Mouse (Mus musculus): ENCODE results near the gene Runx3. TPM values are rescaled to one million over a fixed set of nuclear protein-coding genes. Genes with fewer than 3 reads are reported as not detected.

The Runx3 gene
- under 1 TPM; 0.26 to 0.32 TPM for total RNA-seq (2021)

DNA sequence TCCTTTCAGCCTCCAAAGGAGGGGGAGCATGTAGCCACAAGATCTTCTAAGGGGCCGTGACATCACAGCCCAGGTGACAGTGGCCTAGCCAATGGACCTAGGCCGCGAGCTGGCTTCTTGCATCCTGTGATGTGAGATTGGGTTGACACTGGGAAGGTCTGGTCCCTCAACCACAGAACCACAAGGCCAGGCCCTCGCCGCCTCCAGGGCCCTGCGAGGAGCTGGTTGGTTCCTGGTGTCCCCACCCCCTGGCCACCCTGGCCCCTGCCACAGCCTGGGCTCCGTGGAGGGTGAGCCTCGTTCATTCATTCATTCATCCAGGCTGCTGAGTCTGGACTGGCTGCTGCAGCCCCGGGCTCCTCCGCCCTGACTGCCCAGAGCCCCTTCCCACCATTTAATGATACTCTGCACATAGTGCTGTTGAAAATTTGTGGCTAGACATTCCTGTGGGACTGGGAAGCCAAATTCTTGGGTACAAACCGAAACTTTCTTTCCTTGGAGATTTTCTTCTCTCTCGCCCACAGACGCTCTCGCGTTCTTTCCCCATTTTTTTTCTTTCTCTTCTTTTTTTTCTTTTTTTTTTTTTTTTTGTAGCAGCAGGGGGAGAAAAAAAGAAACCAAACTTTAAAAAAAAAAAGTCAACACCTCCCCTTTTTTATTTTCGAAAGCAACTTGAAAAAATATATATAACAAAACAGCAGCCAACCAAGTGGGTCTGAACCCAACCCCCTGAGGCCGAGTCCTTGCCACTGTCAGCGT is at the start of gene Runx3:
Gene Runx3 (plus strand): TSS at position 311 of the 759 bp plus-strand sequence.
- DNase-seq: no peak
- intact Hi-C loops (cut with DNase I): no loop called here

DNA sequence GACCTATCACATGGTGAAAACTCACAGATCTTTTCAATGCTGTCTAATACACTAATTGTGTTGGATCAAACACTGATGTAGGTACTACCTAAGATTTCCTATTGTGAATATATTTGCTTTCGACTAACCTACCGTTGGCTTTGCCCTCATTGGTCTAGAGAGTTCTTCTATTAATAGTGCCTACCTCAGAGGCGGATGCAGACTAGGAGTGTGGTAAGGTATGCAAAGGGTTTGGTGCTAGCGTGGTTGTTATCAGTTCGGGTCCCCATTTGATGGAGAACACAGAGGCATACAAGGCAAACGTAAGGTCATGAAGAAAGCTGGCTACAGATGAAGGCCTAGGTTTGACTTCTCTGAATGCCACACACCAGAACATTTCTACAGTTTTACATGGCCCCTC is 47.8 kb upstream of the Runx3 start:
- intact Hi-C loops (cut with DNase I): no loop called here
- DNase-seq: no peak

DNA sequence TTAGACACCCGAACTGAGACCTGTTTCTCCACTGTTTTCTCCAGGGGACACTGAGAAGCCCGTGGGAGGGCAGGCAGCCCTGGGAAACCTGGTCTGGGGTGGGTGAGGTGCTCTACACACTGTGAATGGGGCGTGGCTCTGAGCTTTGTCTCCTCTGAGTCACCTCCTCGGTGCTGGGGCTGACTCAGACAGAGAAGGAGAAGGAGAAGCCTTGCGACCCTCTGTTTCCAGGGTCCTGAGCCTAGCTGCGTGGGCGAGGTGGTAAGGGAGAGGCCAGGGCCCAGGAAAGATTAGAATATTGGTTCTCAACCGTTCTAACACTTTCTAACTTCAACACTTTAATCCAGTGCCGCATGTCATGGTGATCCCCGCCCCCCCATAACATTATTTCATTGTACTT is 46.9 kb upstream of the Runx3 start:
- no peak for DNase-seq
- intact Hi-C loops (cut with DNase I): no loop called here

DNA sequence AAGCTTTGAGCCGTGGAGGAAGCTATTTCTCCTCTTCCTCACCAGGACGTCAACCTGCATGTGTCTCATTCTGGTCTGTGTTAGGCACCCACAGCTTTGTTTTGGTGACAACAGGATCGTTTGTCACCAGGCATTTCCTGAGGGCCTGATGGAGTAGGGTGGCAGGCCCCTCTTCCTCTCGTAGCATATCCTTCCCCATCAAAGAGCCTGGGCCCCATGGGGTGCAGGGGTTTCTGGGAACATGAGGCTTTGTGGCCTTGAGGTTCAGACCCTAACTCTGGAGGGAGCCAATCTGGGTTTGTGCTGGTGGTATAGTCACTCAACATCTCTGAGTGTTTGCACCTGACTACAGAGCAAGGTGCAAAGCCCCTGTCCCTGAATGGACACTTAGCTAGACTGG is 45.8 kb upstream of the Runx3 start:
- intact Hi-C loops (cut with DNase I): no loop called here
- no peak for DNase-seq

DNA sequence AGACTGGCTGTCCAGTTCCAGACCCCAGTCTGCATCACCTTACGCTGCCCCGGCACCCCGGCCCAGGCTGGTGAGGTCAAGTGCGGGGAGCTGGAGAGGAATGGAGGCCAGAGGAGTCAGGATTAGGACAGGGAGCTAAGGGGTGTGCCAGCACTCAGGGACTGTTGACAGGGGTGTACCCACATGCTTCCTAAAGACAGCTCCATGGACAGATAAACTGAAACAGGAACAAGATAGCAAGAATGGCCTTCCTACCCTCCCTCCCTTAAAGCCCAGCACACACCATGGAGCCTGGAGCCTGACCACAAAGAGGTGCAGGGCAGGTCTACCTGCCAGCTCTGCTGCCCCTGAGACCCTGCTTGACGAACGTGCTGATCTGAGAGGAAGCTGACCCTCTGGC is 45.1 kb upstream of the Runx3 start:
- DNase-seq: no peak
- intact Hi-C loops (cut with DNase I): no loop called here

DNA sequence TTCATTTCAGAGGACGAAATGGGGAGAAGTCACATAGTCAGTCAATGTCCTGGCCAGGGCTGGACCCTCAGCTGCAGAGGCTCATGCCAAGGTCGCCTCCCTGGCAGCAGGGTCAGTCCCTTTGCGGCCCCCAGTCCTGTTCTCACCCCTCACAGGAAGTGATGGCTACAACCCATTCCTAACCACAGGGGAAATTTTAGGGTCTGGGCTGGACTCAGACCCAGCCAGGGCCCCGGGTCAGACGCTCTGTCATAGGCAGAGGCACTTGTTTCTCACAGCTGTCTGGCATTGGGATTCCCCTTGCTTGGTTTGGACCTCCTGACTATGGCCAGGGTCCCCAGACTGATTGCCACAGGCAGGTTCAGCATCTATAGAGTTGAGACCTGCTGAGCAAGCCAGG is 43.8 kb upstream of the Runx3 start:
- intact Hi-C loops (cut with DNase I): no loop called here
- no peak for DNase-seq

DNA sequence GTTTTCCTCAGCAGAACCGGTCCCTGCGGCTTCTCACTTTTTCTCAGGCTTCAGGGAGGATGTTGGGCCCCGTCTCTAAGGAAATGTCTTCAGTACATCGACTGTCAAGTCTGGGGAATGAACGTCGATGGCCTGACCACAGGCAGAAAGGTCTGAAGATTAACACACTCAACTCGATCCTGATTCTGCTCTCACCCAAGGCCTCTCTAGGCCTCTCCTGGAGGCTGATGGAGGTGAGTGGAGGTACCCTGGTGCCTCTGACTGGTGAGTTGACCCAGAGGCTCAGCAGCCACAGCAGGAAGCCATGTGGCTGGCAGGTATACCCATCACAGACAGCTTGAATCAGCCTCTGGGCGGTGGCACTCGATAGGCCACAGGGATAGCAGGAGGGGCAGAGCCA is 43.3 kb upstream of the Runx3 start:
- intact Hi-C loops (cut with DNase I): no loop called here
- no peak for DNase-seq

DNA sequence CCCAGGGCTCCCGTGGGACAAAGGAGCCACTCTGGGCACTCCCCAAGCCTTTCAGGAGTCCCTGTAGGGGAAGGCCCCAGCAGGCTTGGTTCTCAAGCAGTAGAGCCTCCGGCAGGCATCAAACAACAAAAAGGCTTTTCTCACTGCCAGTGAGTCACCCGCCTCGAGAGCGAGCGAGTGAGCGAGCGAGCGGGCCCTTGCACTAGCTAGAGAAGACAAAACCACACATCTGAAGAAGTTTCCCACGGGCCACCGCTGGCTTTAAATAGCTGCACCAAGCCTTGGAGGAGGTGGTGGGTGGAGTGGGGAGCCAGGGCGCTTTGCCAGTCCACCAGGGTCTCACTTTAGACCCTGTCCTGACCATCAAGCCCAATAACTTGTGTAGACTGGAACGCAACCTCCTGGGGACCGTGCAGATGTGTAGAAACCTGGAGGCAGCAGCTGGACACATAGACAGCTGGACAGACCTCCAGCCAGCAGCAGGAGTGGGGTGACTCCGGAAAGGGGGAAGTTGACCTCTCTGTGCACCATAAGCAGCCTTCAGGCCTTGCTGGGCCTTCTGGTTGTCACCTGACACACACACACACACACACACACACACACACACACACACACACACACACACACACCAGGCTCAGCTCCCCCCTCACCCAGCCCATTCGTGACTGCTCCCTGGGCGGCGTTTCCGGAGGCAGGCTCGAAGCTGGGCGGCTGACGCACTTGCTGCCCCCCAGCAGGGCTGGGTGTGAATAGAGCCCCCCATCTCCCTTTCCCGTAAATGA is 40.4 kb upstream of the Runx3 start:
- peak in 1 of 2 experiments; percentile 23 for DNase-seq
- intact Hi-C loops (cut with DNase I): no loop called here

DNA sequence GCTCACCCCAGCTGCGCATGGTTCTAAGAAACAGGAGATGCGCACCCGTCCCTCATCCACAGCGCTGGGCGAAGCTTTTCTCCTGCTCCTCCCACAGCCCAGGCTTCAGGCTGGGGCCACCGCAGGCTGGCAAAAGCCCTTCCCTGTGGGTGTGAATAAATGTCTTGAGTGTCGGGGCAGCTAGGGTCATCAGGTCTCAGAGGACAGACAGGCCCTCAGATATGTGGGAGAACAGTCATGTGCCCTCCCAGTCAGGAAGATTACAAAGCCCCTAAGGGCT is 39.9 kb upstream of the Runx3 start:
- DNase-seq: no peak
- intact Hi-C loops (cut with DNase I): no loop called here

DNA sequence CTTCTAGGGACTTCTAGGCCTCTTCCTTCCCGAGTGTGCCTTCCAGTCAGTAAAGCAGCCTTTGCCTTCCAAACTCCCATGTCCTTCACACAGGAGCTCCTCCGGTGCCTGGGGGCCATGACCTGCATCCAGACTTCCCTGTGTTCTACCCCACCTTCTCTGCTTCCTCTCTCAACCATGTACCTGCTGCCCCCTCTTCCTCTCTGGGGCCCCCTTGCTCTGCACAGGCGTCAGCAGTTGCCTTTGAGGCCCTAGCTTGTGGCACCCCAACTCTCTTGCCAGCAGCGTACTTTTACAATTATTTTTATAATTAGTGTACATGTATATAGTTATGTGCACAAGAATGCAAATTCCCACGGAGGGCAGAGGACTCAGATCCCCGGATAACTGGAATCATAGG is 37.4 kb upstream of the Runx3 start:
- DNase-seq: no peak
- intact Hi-C loops (cut with DNase I): no loop called here

DNA sequence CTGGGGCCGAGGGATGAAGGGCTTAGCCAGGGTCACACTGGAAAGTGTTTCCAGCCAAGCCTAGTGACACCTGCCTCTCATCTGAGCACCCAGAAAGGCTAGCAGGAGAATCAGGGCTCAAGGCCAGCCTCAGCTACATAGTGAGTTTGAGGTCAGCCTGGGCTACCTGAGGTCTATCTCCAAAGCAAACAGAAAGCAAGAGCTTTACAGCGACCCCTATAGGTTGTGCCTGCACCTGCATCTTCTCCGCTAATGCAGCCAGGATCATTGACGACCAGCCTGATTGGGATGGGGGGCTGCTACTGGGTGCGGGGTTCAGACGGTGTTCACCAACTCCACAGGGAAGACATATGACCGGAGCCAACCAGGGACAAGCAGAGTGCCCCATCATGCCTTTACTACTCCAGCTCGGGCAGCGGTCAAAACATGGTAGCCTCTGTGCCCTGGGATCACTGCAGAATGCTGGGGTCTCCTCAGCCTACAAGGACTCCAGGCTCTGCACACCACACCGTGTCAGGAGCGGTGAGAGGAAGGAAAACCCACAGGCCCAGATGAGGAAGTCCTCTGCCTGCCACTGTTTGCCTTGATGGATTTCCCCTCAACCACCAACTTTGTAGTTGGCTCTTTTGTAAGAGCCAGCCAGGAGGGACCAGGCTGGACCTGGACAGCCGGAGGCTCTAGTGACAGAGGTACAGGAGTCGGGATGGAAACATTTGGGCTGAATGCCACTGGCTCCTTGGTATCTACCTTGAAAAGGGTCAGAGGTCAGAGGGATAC is 35.2 kb upstream of the Runx3 start:
- intact Hi-C loops (cut with DNase I): no loop called here
- DNase-seq: no peak

DNA sequence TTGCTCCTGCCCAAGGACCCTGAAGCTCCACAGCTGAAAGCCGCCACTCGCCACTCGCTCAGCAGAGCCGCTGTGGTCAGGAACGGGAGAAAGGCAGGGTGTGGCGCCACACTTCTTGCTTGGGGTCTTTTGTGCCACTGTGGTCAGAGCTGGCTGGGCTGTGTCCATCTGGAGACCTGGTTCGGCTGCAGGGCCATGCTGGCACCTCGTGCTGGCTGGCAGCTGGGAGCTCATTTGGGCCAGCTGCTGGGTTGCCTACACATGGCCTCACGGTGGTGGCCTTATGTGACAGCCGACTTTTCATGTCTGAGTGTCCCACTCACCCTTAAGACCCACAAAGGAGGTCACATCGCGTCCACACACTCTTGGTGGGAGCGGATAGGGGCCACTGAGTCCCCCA is 29.8 kb upstream of the Runx3 start:
- DNase-seq: no peak
- intact Hi-C loops (cut with DNase I): no loop called here

DNA sequence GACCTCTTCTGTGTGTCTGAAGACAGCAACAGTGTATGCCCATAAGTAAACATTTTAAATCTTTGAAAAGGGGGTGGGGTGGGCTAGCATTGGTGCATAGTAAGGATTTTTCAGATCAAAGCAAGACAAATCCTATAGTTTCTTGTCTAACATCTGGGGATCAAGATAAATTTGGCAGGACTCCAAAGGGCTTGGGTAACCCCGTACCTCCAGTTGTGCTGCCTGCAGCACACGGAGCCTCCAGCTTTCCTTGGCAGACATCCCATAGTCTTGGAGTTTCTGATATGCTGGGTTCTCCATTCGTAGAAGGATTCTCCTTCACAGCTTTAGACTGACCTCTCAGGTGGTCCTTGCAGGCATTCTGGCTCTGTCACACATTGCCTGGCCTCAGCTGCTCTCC is 27.6 kb upstream of the Runx3 start:
- no peak for DNase-seq
- intact Hi-C loops (cut with DNase I): no loop called here

DNA sequence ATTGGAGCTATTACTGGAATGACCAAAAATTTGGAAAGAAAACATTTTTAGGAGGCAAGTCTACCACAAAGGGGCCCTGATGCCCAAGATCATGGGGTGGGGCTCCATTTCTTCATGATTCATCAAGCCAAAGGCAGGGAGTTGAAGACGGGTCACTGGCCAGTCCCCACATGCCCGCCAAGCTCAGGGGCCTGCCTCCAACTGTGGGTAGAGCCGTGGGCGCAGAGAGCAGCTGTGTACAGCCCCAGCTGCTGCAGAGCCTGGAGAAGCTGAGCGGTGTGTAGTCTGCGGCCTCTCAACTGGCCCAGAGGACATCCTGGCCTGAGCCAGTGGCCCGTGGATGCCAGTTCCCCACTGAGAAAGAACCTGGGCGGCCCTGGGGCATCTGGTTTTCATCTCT is 24.8 kb upstream of the Runx3 start:
- intact Hi-C loops (cut with DNase I): no loop called here
- no peak for DNase-seq

DNA sequence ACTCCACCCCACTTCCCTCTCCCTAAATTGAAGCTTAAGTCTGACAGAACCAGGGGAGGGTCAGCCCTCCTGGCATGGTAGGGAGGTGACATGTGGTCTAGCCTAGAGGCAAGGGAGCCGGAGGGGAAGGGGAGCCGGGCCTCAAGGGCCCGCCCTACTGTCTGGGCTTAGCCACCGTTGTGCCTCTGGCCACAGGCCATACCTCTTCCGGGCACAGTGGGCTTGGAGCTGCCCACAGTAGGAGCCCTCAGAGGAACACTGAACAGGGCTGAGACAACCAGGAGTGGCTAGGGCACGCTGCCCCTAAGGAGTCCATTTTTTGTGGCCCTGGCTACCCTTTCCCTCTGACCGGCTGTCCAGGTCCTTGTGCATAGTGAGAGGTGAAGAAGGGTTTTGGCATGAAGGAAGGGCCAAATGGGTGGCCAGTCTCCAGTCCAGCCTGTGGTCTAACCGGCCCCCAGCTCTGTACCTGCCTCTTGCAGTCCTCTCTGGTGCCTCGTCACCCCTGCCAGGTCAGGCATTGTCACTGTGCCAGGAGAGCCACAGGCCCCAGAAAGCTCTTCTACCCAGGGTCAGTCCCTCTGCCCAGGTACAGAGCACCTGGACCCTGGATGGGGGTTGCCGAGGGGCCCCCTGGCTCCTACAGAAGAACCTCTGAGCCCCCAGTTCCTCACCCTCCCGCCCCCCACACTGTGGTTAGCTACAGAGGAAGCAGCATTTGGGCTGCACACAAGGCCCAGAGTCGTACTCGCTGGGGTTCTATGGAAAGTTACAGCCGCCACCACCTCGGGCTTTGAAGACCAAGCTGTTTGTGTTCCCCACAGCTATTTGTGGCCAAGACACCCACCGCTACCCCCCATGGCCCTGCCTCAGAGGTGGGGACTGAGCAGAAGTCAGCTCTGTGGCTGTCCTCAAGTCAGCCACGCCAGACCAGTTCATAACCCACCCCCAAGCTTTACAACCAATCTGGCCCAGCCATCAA is 22.3 kb upstream of the Runx3 start:
- intact Hi-C loops (cut with DNase I): no loop called here
- no peak for DNase-seq

DNA sequence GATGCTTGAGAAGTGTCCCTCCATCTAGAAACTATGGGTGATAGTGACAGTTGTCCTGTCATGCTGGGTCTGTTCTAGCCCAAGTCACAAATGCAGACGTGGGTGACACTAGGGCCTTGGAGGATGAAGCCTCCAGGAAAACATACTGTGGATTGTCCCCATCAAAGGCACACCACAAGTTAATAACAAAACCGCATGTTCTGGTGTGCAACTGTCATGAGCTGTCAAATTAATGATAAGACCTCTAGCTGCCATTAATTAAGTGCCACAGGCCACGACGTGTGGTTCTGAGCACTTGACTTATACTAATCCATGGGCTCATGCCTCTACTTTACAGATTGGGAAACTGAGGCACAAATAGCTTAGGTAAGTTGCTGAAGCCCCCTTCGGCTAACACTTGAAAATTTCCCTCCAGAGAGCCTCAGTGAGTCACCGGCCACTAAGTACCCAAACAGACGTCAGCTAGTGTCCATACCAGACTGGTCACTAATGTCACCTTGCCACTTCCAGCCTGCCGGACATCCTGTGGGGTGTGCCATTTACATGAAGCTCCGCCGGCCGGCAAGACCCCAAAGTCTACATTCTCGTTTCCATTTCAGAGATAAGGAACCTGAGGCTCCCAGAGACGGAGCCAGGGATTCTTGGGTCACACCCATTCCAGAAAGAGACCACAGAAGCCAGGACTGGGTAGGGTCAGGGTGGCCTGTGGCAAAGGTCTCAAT is 18.3 kb upstream of the Runx3 start:
- DNase-seq: no peak
- intact Hi-C loops (cut with DNase I): no loop called here

DNA sequence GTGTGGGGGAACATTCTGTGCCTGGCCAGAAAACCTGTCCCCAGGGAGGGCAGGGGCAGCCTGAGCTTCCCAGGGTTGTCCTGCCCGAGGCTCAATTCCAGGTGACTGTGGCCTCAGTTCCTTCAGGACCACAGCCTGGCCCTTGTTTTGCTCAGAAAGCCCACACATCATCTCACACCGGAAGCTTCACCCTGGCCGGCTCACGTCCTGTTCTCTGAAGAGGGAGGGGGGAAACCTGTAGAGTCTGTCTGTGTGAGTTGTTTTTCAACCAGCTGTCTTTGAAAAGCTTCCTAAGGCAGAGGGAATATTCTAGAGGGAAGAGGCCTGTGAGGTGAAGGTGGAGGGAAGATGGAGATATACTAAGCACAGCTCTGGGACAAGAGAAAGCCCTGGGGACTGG is 17.7 kb upstream of the Runx3 start:
- intact Hi-C loops (cut with DNase I): no loop called here
- no peak for DNase-seq

DNA sequence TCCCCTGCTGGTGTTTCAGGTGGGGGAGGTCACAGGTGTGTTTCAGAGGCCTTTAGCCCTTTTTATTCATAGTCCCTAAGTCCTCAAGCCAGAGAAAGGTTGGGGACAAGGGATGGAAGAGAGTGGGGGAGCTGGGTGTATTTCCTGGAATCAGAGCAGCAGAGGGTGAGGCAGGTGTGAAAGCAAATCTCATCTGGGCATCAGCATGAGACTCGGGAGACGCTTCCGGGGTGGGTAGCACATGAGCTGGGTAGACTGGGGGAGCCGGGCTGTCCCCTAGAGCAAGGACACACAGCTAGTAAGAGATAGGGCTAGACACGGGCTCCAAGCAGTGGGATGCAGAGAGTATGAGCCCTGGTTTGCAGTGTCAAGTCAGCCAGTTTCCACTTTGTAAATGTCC is 16.7 kb upstream of the Runx3 start:
- DNase-seq: no peak
- intact Hi-C loops (cut with DNase I): no loop called here

DNA sequence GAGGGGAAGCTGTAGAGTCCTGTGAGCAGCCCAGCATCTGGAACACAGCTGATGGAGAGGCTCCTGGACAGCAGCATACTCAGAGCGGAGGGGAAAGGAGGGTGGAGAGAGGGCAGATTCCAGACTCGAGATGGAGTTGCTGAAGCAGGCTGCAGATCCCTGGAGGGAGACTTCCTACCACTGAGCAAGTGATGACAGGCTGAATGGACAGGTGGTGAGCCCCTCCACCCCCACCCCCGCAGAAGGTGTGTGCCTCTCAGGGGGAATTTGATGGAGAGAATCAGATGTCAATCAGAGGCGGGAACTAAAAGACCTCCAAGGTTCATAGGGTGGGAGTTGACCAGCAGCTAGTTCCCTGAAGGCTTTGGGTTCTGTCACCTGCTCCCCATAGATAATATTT is 13.5 kb upstream of the Runx3 start:
- intact Hi-C loops (cut with DNase I): no loop called here

DNA sequence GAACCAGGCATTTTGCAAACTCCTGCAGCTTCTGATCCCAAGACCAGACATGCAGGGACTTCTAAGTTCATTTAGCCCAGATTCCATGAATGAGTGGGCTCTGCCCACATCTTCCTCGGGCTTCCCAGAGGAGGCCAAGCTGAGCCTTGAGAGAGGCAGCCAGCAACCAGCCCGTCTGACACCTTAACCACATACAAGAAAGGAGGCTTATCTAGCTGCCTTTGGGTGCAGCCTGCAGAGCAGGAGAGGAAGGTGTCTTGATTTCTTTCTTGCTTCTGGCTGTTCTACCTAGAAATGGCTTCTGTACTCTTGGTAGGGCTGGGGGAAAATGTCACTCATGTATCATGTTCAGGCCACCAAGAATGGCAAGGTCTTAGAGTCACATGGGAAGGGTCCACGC is 11.8 kb upstream of the Runx3 start:
- intact Hi-C loops (cut with DNase I): no loop called here
- DNase-seq: no peak

More for the DNA sequence above, 13.5 kb upstream of the Runx3 start:
- DNase-seq: no peak

All from heart, postnatal 10 days (tissue).